Mouse (Mus musculus): Measurements from ENCODE around the gene Myom1.

GRCm38 (mm10) chr17:71019309-71019655 is 16.8 kb downstream of the Myom1 start:
- TF ChIP-seq POLR2A (IDR thresholded peaks at IDR 0.05; ENCODE audit: borderline replicate concordance, low read depth, low read length), result no peak
- TF ChIP-seq CTCF (IDR thresholded peaks at IDR 0.05; ENCODE audit: low read depth, low read length), result no peak

Data from bone marrow macrophage, adult 2 months (primary cell).